Mouse (Mus musculus): Measurements from ENCODE around the gene Ifitm1. TPM values are rescaled to one million over a fixed set of nuclear protein-coding genes. Genes with fewer than 3 reads are reported as not detected.
A peak's percentile ranks its signal among the peaks of the same experiment; 100 is the strongest.
"Not testable (repeated sequence)": the region's sequence is repeated elsewhere in the genome, so short reads cannot be mapped to it uniquely, and the experiment has no call there.

Ifitm1 gene
- polyA plus RNA-seq, 1 experiment from 2014 or later = 13.4 TPM

DNA sequence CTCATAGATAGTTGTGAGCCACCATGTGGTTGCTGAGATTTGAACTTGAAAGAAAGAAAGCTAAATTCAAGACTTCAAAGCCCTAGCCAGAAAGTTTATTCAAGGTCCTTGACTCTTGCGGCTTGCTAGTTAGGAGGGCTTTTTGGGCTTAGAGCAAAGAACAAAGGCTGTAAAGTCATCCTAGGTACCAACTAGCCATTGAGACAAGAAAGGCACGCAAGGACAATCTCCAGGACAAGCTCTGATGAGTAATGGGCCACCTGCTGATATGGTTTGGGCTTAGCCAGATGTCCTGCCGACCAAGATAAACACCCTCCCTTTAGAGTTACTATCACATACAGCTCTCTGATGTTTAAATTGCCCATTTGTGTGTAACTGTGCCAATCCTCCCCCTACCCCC is 1.7 kb downstream of the Ifitm1 start:
- not testable (repeated sequence) for H3K27ac ChIP-seq (replicated peaks); H3K36me3 ChIP-seq (replicated peaks); H3K9me3 ChIP-seq; H3K4me3 ChIP-seq; DNase-seq (ENCODE audit: low spot score)
- H3K4me1 ChIP-seq = peaks cover 41% of the 10 kb centered on the region
- WGBS = 25% methylated on average over 3 of the region's 3 CpGs
- H3K27me3 ChIP-seq (replicated peaks; ENCODE audit: low read depth, poor library complexity, severe bottlenecking) = peaks cover 25% of the 10 kb centered on the region

DNA sequence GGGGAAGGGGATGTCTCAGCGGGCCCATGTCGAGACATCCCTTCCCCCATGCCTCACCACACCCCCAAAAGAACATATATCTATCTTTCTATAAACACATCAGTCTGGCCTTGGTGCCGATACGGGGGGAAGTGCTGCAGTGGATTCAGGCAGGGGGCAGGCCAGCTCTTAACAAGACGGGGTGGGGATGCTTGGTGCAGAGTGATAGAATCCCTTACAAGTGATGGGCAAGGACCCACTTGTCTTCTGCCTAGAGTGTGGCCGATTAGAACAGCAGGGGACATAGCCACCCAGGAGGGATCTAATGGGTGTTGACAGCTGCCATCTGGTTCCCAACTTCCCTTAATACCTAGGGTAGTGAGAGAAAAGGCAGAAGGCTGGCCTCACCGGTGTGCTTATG is 3.9 kb downstream of the Ifitm1 start:
- Histone ChIP-seq H3K9me3 (no peaks in the 10 kb centered on the region), H3K4me3 (no peak overlapping the region), H3K4me1 (peaks cover 55% of the 10 kb centered on the region), H3K36me3 (replicated peaks) (no peaks in the 10 kb centered on the region), H3K27ac (replicated peaks) (no peak overlapping the region), H3K27me3 (replicated peaks; ENCODE audit: low read depth, poor library complexity, severe bottlenecking) (peaks cover 36% of the 10 kb centered on the region)
- no peak for DNase-seq (ENCODE audit: low spot score)
- 55% methylated on average over 7 of the region's 7 CpGs for WGBS

DNA sequence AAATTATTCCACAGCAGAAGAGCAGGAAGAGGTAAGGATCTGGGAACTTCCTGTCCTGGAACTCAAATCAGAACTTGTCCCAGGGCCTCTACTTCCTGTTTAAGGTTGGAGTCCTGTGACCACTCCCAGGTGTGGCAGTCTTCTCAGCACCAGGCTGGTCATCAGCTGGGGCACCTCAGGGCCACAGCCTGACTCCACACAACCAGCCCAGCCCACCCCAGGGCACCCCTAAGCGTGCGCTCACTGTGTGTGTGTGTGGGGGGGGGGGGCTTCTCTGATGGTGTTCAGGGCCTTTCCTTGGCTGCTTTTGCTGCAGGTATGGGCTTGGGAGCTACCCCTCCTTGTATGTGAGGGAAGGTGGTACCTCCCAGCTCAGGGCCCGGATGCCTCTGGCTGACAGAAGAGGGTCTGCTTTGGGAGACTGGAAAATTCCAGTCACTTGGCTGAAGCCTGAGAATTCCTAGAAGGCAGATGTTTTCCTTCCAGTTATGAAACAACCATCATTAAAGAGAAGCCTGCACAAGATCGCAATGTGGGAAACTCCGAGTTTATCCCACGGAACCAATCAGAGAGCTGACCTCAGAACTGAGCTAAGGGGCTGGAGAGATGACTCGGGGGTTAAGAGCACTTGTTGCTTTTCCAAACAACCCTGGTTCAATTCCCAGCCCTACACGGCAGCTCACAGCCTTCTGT is 4.6 kb downstream of the Ifitm1 start:
- 84% methylated on average over 8 of the region's 8 CpGs for WGBS
- H3K4me1 ChIP-seq = peaks cover 55% of the 10 kb centered on the region

DNA sequence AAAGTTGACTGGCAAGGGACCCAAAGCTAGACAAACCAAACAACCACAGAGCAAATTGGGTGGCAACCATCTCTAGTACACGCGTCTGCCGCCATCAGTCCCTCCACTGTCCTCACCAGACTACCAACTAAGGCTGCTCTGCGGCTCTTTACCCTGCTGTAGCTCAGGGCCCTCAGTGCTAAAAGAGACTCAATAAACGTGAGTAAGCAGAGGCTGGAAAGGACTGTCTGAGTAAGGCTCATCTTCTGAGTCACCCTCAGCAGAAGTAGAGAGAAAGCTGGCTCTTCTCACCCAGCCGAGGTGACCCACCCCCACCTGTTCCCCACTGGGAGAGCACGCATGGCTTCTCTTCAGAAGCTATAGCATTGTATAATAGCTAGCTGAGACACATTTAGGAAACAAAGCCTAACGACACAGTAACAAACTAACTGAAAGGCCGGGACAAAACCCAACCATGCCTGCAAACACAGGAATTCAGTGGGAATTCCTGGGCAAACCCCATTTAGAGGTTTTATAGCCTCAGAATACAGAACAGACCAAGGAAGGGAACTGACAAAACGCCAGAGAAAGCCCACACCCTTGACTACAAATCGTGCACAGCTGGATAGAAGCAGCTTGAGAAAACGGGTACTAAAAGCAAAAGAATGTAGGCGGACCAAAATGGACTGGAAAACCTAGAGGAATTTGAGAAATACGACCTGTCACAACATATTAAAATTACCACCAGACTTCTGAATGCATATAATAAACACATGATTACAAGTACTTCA is 6.6 kb downstream of the Ifitm1 start:
- WGBS = 37% methylated on average over 14 of the region's 14 CpGs
- Histone ChIP-seq H3K27ac (replicated peaks) (peak overlapping the region; percentile 54; the same call in 1 of the 2 replicates), H3K27me3 (replicated peaks; ENCODE audit: low read depth, poor library complexity, severe bottlenecking) (peaks cover 36% of the 10 kb centered on the region), H3K9me3 (no peaks in the 10 kb centered on the region), H3K36me3 (replicated peaks) (no peaks in the 10 kb centered on the region), H3K4me3 (no peak overlapping the region), H3K4me1 (peaks cover 41% of the 10 kb centered on the region)
- no peak for DNase-seq (ENCODE audit: low spot score)

More for the DNA sequence above, 4.6 kb downstream of the Ifitm1 start:
- Histone ChIP-seq H3K4me3 (no peak overlapping the region), H3K36me3 (replicated peaks) (no peaks in the 10 kb centered on the region), H3K27me3 (replicated peaks; ENCODE audit: low read depth, poor library complexity, severe bottlenecking) (peaks cover 36% of the 10 kb centered on the region), H3K9me3 (no peaks in the 10 kb centered on the region), H3K27ac (replicated peaks) (no peak overlapping the region; the same call in 1 of the 2 replicates)
- no peak for DNase-seq (ENCODE audit: low spot score)

DNA sequence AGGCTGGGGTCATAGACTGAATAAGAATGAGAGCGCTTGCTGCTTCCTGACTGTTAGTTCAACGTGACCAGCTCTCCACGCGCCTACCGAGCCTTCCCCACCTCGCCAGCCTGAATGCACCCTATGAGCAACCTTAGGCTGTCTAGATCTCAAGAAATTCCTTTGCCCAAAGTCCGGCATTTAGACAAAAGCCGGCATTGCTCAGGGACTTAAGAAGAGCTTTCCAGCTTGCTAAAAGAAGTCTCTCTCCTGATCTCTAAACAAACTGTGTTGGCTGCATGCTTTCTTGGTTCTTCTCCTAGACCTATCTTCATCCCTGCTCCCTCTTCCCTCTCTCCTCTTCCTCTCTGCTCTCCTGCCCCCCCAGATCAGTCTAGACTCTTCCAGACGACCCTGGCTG is 7.9 kb downstream of the Ifitm1 start:
- DNase-seq (ENCODE audit: low spot score) = no peak
- Histone ChIP-seq H3K27me3 (replicated peaks; ENCODE audit: low read depth, poor library complexity, severe bottlenecking) (peaks cover 24% of the 10 kb centered on the region), H3K36me3 (replicated peaks) (no peaks in the 10 kb centered on the region), H3K27ac (replicated peaks) (0 out of 2 replicates have a peak overlapping the region, but pooled peaks have one; percentile 37), H3K9me3 (no peaks in the 10 kb centered on the region), H3K4me1 (peaks cover 38% of the 10 kb centered on the region), H3K4me3 (0 out of 2 replicates have a peak overlapping the region, but pooled peaks have one; percentile 3)
- 13% methylated on average over 9 of the region's 9 CpGs for WGBS

DNA sequence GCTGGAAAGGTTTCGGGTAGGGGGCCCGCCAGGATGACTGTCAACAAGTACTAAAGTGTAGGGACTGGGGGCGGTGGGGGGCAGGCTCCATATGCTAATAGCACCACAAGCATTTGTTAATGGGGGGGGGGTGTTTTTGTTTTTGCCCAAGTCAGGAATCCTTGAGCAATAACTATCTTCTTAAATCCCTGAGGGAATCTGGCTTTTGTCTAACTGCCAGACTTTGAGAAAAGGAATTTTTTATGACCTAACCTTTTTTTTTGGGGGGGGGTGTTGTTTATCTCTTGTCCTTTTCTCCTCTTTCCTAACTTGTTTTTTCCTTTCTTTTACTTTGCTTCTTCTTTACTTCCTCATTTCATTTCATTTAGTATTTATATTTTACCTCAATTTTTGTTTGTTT is 8.4 kb downstream of the Ifitm1 start:
- no peak overlapping the region for H3K4me3 ChIP-seq
- no peak overlapping the region for H3K27ac ChIP-seq (replicated peaks)
- no peak for DNase-seq (ENCODE audit: low spot score)
- WGBS = 24% methylated on average over 3 of the region's 3 CpGs
- peaks cover 19% of the 10 kb centered on the region for H3K27me3 ChIP-seq (replicated peaks; ENCODE audit: low read depth, poor library complexity, severe bottlenecking)
- H3K36me3 ChIP-seq (replicated peaks) = no peaks in the 10 kb centered on the region
- H3K4me1 ChIP-seq = peaks cover 36% of the 10 kb centered on the region
- H3K9me3 ChIP-seq = no peaks in the 10 kb centered on the region

DNA sequence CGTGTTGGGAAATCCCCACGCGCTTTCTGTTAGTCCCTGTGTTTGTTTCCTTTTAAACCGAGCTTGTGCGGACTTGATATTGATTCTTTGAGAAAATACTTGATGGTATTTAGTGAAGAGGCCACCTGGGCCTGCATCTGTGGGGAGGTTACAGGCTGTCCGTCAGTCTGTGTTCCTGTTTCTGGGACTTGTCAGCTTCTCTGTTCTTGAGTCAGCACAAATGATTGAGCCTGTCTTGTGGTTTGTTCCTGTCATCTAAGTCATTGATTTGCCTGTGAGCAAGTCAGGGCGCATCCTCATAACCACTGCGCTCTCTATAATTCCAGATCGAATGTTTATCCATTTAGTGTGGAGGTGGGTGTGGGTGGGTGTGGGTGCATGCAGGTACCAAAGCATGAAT is 9.7 kb downstream of the Ifitm1 start:
- not testable (repeated sequence) for DNase-seq (ENCODE audit: low spot score); H3K36me3 ChIP-seq (replicated peaks); H3K4me3 ChIP-seq; H3K27ac ChIP-seq (replicated peaks); H3K9me3 ChIP-seq
- Histone ChIP-seq H3K27me3 (replicated peaks; ENCODE audit: low read depth, poor library complexity, severe bottlenecking) (peaks cover 12% of the 10 kb centered on the region; the same call in 1 of the 2 replicates), H3K4me1 (peaks cover 23% of the 10 kb centered on the region)
- 89% methylated on average over 9 of the region's 9 CpGs for WGBS

DNA sequence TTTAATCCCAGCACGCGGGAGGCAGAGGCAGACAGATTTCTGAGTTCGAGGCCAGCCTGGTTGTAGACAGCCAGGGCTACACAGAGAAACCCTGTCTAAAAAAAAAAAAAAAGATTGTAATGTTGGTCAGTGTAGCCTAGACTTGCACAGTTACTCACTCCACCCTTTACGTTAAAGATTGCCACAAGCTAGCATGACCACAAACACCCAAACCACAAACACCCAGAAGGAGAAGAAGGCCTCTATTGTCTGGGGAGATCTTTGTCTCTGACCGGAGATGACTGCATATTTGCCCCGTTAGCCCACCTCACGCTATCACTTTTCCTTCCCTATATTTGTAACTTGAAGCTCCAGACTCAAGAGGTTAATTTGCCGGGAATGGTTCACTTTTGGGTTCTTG is 14.7 kb downstream of the Ifitm1 start:
- WGBS = 91% methylated on average over 8 of the region's 8 CpGs
- no peak overlapping the region for H3K4me3 ChIP-seq
- H3K36me3 ChIP-seq (replicated peaks) = no peaks in the 10 kb centered on the region
- H3K9me3 ChIP-seq = no peaks in the 10 kb centered on the region
- H3K27ac ChIP-seq (replicated peaks) = no peak overlapping the region
- no peak for DNase-seq (ENCODE audit: low spot score)
- no peaks in the 10 kb centered on the region for H3K27me3 ChIP-seq (replicated peaks; ENCODE audit: low read depth, poor library complexity, severe bottlenecking)
- no peaks in the 10 kb centered on the region for H3K4me1 ChIP-seq

DNA sequence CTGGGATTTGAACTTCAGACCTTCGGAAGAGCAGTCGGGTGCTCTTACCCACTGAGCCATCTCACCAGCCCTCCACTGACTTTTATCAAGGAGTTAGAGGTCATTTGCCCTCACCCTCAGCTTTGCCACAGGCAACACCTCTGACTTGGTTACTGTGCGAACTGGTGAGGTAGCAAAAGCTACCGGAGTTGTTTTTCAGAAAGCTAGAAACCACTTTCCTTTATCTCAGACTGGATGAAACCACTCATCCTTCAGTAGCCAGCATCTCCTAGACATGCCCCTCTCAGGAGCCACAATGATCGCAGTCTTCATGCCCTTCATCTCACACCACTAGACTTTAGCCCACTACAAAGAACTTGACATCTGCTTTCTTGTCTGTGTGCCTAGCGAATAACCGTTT is 15.9 kb downstream of the Ifitm1 start:
- no peak for DNase-seq (ENCODE audit: low spot score)
- Histone ChIP-seq H3K36me3 (replicated peaks) (no peaks in the 10 kb centered on the region), H3K27ac (replicated peaks) (no peak overlapping the region), H3K9me3 (no peaks in the 10 kb centered on the region), H3K27me3 (replicated peaks; ENCODE audit: low read depth, poor library complexity, severe bottlenecking) (no peaks in the 10 kb centered on the region), H3K4me3 (no peak overlapping the region), H3K4me1 (no peaks in the 10 kb centered on the region)
- WGBS = 91% methylated on average over 7 of the region's 7 CpGs

DNA sequence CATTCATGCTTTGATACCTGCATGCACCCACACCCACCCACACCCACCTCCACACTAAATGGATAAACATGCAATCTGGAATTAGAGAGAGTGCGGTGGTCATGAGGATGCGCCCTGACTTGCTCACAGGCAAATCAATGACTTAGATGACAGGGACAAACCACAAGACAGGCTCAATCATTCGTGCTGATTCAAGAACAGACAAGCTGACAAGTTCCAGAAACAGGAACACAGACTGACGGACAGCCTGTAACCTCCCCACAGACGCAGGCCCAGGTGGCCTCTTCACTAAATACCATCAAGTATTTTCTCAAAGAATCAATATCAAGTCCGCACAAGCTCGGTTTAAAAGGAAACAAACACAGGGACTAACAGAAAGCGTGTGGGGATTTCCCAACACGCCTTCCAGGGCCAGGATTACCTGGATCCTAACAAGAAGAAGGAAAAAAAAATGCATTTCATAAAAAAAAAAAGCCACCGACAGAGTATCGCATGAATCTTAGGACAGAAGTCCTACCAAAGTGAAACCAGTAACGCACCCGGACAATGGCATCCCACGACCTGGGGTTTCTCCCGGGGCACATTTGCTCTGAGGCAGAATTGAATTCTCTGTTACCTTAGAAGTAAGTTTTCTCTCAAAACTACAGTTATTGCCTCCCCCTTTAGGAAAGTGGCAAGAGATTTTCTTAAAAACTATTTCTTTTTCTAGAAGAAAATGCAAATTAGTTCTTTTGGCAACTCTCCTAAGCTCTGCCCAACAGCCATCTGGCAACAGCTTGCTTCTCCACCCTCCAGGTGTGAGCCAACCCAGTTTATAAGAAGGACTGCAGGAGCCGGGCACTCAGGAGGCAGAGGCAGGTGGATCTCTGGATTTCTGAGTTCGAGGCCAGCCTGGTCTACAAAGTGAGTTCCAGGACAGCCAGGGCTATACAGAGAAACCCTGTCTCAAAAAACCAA is 20.4 kb downstream of the Ifitm1 start:
- no peaks in the 10 kb centered on the region for H3K36me3 ChIP-seq (replicated peaks)
- no peaks in the 10 kb centered on the region for H3K9me3 ChIP-seq
- H3K4me3 ChIP-seq = no peak overlapping the region
- no peak overlapping the region for H3K27ac ChIP-seq (replicated peaks)
- DNase-seq (ENCODE audit: low spot score) = no peak
- H3K4me1 ChIP-seq = peaks cover 16% of the 10 kb centered on the region
- WGBS = 87% methylated on average over 17 of the region's 17 CpGs
- H3K27me3 ChIP-seq (replicated peaks; ENCODE audit: low read depth, poor library complexity, severe bottlenecking) = no peaks in the 10 kb centered on the region

DNA sequence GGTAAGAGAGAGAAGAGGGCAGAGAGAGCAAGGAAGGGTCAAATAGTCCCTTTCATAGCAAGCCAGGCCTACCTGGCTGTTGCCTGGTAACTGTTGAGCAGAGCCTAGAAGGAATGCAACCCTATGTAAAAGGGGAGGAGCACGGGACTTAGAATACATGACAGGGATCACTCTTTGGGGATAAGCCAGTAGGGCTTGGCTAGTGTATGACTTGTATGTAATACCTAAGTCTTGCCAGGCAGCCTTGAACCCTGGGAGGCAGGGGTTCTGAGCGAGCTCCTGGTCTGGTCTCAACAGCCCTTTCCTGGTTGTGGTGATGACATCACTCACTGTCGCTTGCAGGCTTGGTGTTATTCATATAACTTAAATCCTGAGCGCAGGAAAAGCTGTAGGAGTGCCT is 22.0 kb downstream of the Ifitm1 start:
- 80% methylated on average over 4 of the region's 4 CpGs for WGBS
- no peaks in the 10 kb centered on the region for H3K9me3 ChIP-seq
- H3K4me3 ChIP-seq = no peak overlapping the region
- H3K27ac ChIP-seq (replicated peaks) = no peak overlapping the region
- H3K4me1 ChIP-seq = peaks cover 16% of the 10 kb centered on the region
- DNase-seq (ENCODE audit: low spot score) = no peak
- no peaks in the 10 kb centered on the region for H3K27me3 ChIP-seq (replicated peaks; ENCODE audit: low read depth, poor library complexity, severe bottlenecking)
- no peaks in the 10 kb centered on the region for H3K36me3 ChIP-seq (replicated peaks)

DNA sequence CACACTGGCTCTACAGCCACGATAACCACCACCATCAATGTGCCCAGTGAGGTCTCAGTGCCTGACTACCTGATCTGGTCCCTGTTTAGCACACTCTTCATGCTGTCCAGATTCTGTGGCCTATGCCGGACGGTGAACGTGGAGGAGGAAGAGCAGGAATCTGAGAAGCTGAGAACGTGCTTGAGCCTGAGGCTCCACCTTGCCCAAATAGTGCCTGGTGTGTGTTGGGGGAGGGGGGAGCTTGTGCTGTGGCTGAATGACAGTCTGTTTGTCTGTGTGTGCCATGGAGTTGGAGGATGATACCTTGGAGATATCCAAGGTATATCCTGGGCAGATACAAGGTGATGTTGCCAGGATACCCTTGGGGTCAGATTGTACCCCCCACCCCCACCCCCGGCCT is 23.2 kb downstream of the Ifitm1 start:
- H3K27me3 ChIP-seq (replicated peaks; ENCODE audit: low read depth, poor library complexity, severe bottlenecking) = no peaks in the 10 kb centered on the region
- no peak for DNase-seq (ENCODE audit: low spot score)
- H3K4me3 ChIP-seq = no peak overlapping the region
- no peaks in the 10 kb centered on the region for H3K9me3 ChIP-seq
- H3K4me1 ChIP-seq = peaks cover 16% of the 10 kb centered on the region
- H3K27ac ChIP-seq (replicated peaks) = peak overlapping the region; percentile 15; the same call in 1 of the 2 replicates
- H3K36me3 ChIP-seq (replicated peaks) = no peaks in the 10 kb centered on the region
- 57% methylated on average over 6 of the region's 6 CpGs for WGBS
